Mouse (Mus musculus): ENCODE measurements around the gene Olfr801.

GRCm38 (mm10) chr10:129637184-129637583 lies 36.5 kb downstream of the Olfr801 start, which contains the start of gene Olfr799:
- TF ChIP-seq CTCF (IDR thresholded peaks at IDR 0.05; ENCODE audit: low read depth, low read length): no peak
- TF ChIP-seq POLR2A (IDR thresholded peaks at IDR 0.05; ENCODE audit: borderline replicate concordance, low read depth, low read length): no peak

Data from bone marrow macrophage, adult 2 months (primary cell).